Mouse (Mus musculus) lung, postnatal 0 days (tissue): ENCODE data around the gene Ndel1.

ENCODE experiments used
- CTCF ChIP-seq: IDR thresholded peaks from 2 replicates; pipeline ENCODE4 v1.5.1; 2016; ENCODE audit warnings: antibody characterized with exemption, mild to moderate bottlenecking
- EP300 ChIP-seq: IDR thresholded peaks from 2 replicates; pipeline ENCODE4 v1.6.1; 2016; ENCODE audit warnings: antibody characterized with exemption, mild to moderate bottlenecking, control low read depth

GRCm38 (mm10) chr11:68899815-68900214 is 28.2 kb upstream of the Ndel1 start:
- TF ChIP-seq CTCF, result no peak
- TF ChIP-seq EP300, result no peak
